Mouse (Mus musculus) embryonic facial prominence, embryonic 15.5 days (tissue): Measurements from ENCODE around the gene Slc7a1. TPM values are rescaled to one million over a fixed set of nuclear protein-coding genes. Genes with fewer than 3 reads are reported as not detected.

Source experiments
- ATAC-seq: fragments of 200-750 bp; cut with Nextera tagmentation; 2 replicates; pipeline ENCODE4 v1.8.0; 2017; ENCODE audit warnings: low read depth, moderate TSS enrichment; ENCODE audit not compliant: insufficient number of reproducible peaks, low FRiP score, low TSS enrichment
- H3K27ac ChIP-seq: fragments of 300-500 bp; sonication (generic); replicated peaks from 2 replicates; pipeline ENCODE4 v1.5.1; 2015; ENCODE audit warnings: mild to moderate bottlenecking, inconsistent platforms
- H3K27me3 ChIP-seq: fragments of 300-500 bp; sonication (generic); 2 replicates; pipeline ENCODE4 v1.6.1; 2015; ENCODE audit warnings: inconsistent platforms
- H3K36me3 ChIP-seq: fragments of 300-500 bp; sonication (generic); 2 replicates; pipeline ENCODE4 v1.6.1; 2015; ENCODE audit warnings: mild to moderate bottlenecking, inconsistent platforms
- H3K4me1 ChIP-seq: fragments of 300-500 bp; sonication (generic); 2 replicates; pipeline ENCODE4 v1.6.1; 2015; ENCODE audit warnings: inconsistent platforms
- H3K4me2 ChIP-seq: fragments of 300-500 bp; sonication (generic); replicated peaks from 2 replicates; pipeline ENCODE4 v1.6.1; 2015; ENCODE audit warnings: mild to moderate bottlenecking, inconsistent platforms
- H3K4me3 ChIP-seq: fragments of 300-500 bp; sonication (generic); replicated peaks from 2 replicates; pipeline ENCODE4 v1.5.1; 2015; ENCODE audit warnings: mild to moderate bottlenecking, inconsistent platforms
- H3K9ac ChIP-seq: fragments of 300-500 bp; sonication (generic); 2 replicates; pipeline ENCODE4 v1.6.1; 2015; ENCODE audit warnings: inconsistent platforms
- H3K9me3 ChIP-seq: fragments of 300-500 bp; sonication (generic); replicated peaks from 2 replicates; pipeline ENCODE4 v1.6.1; 2016; ENCODE audit warnings: inconsistent platforms
- WGBS: fragments of 180-500 bp; shearing (Covaris S2); methylation state at CpG from one replicate; pipeline ENCODE4 v1.1.7; 2015; 5-methylcytosine and 5-hydroxymethylcytosine counted together
- polyA plus RNA-seq: library from polyadenylated mRNA; unstranded; fragments of >200 nt; fragmentation: Nextera tagmentation; extraction: Ambion mirVana; gene quantifications from 2 replicates; pipeline ENCODE4 v1.2.1, GENCODE M21; 2015

Gene Slc7a1
- polyA plus RNA-seq, 1 experiment from 2014 or later: 19.1 TPM

DNA sequence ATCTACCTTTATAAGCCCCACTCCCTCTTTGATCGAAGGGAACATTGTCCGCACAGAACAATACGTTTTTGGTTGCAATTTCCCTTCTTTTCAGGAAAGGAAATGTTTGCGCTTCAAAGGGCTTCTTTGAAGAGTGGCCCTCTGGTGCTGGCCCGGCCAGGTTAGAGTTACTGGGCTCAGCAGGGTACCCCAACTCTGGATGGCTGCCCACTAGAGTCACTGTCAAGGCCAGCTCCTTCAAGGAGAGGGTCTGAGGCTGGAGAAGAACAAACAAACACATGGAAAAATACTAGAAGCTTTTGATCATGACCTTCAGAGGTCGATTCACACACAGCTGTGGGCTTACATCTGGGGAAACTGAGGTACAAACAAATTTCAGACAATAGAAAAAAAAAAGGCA lies 6.9 kb downstream of the Slc7a1 start:
- WGBS: 88% methylated on average over 6 of the region's 6 CpGs
- no peaks in the 10 kb centered on the region for H3K27me3 ChIP-seq
- no peak overlapping the region for H3K4me2 ChIP-seq
- no peaks in the 10 kb centered on the region for H3K9me3 ChIP-seq
- no peak overlapping the region for H3K27ac ChIP-seq
- H3K4me3 ChIP-seq: no peak overlapping the region
- no peak overlapping the region for H3K9ac ChIP-seq
- H3K4me1 ChIP-seq: peaks cover 13% of the 10 kb centered on the region
- no peak for ATAC-seq
- no peaks in the 10 kb centered on the region for H3K36me3 ChIP-seq

DNA sequence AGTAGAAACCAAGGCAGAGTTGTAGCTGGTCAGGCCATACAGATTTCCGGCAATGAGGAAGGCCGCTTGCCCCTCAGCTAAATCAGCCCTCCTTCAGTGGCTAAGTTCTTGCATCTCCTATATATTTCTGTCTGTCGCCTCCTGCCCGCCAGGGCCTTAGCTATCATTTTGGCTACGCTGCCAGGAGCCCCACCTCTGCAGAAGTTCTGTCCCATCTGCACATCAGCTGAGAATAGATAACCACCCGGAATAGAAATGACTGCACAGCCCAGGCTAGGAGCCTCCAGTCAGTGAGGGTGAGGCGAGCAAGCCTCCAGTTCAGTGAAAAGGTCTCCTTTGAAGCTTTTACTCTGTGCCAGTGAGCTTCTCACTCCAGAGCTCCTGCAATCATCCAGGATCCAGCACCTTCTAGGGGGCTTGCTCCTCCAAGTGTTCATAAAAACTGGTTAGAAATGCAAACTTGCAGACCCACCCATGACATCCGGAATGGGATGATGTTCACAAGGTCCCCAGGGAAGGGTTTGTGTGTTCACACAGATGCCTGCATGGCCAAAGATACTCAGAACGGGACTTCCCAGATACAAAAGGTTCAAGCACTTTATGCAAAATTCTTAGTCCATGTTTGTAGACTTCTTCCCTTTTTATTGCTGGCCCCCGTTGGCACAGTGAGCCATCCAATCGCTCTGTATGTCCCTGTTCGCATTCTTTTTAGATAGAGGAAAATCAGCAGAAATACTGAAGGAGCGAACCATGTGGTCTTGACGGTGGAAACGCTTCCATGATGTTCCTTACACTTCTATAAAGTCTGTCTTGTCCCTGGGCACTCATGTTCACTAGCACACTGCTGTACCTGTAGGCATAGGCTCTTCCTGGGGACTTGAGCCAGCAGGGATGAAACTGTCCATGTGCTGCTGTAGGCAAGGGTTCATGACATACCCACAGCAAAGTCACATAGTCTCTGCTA lies 10.4 kb downstream of the Slc7a1 start:
- ATAC-seq: no peak
- Histone ChIP-seq H3K27me3 (no peaks in the 10 kb centered on the region), H3K4me3 (no peak overlapping the region), H3K9me3 (no peaks in the 10 kb centered on the region), H3K27ac (no peak overlapping the region), H3K36me3 (no peaks in the 10 kb centered on the region), H3K4me1 (peaks cover 19% of the 10 kb centered on the region), H3K4me2 (no peak overlapping the region), H3K9ac (no peak overlapping the region)
- 87% methylated on average over 15 of the region's 15 CpGs for WGBS

DNA sequence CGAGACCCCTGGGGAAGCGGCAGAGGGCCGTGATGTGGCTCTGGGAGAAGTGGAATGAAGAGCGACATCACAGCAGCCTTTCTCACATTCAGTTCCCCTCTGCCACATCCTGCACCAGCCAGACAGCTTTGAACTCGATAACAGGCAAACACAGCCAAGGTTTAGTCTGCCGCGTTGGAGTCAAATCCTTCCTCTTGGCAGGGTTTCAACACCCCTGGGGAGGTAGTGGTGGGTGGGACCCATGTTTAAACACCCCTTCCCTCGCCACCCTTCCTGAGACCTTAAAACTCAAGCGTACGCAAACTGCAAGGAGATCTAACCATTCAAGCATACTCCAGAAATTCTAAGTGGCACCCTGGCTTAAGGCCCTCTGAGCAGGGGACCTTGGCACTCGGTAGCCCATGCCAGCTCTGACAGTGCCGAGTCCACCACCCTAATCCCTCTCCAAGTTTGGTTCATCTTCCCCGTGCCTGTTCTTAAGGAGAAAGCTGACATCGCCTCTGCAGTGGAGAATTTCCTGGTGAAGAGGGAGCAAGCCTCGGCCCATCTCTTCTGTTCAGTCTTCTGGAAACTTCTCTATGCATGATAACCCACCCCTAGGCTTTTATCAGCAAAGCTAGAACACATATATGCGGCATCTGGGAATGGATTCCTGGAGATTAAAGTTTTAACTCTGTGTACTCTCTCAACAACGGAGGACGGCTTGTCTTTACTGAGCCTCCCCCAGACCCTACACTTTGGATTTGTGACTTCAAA lies 11.3 kb downstream of the Slc7a1 start:
- Histone ChIP-seq H3K36me3 (no peaks in the 10 kb centered on the region), H3K9me3 (no peaks in the 10 kb centered on the region), H3K27ac (0 out of 2 replicates have a peak overlapping the region, but pooled peaks have one; percentile 8), H3K4me3 (no peak overlapping the region), H3K4me2 (no peak overlapping the region), H3K9ac (no peak overlapping the region), H3K27me3 (no peaks in the 10 kb centered on the region), H3K4me1 (peaks cover 26% of the 10 kb centered on the region)
- no peak for ATAC-seq
- 64% methylated on average over 18 of the region's 18 CpGs for WGBS

DNA sequence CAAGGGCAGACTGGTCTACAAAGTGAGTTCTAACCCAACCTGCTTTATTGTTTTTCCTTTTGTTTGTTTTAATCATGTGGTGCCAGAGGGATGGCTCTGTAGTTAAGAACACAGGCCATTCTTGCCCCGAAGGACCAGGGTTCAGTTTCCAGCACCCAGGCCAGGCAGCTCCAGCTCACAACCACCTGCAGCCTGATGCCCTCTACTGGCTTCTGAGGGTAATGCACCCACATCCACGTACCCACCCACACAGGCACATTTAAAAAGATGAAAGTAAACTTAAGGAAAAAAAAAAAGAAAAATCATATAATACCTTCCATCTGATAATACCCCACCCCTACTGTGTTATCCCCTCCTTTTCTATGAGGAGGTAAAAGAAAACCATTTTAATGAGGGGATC lies 11.9 kb downstream of the Slc7a1 start:
- H3K27me3 ChIP-seq: no peaks in the 10 kb centered on the region
- WGBS: 96% methylated on average over 2 of the region's 2 CpGs
- H3K4me3 ChIP-seq: no peak overlapping the region
- H3K27ac ChIP-seq: no peak overlapping the region
- no peak for ATAC-seq
- H3K4me1 ChIP-seq: peaks cover 26% of the 10 kb centered on the region
- H3K4me2 ChIP-seq: no peak overlapping the region
- no peak overlapping the region for H3K9ac ChIP-seq
- H3K36me3 ChIP-seq: no peaks in the 10 kb centered on the region
- H3K9me3 ChIP-seq: no peaks in the 10 kb centered on the region

DNA sequence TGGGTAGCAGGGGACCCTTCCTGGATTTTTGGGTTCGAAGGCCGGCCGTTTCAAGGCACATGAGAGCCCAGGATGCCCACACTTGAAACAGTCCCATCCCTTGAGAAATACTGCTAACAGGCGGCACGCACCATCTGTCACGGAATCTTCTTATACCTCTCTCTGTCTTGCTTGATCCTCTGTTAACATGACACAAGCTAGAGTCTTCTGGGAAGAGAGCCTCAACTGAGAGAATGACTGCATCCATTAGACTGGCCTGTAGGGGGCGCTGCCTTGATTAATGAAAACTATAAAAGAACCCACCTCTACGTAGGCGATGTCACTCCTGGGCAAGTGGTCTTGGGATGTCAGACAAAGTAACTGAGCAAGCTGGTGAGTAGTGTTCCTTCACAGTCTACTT lies 13.2 kb downstream of the Slc7a1 start:
- Histone ChIP-seq H3K9ac (no peak overlapping the region), H3K4me3 (no peak overlapping the region), H3K9me3 (no peaks in the 10 kb centered on the region), H3K36me3 (no peaks in the 10 kb centered on the region), H3K4me1 (peaks cover 26% of the 10 kb centered on the region), H3K27ac (no peak overlapping the region), H3K27me3 (no peaks in the 10 kb centered on the region), H3K4me2 (no peak overlapping the region)
- no peak for ATAC-seq
- 84% methylated on average over 9 of the region's 9 CpGs for WGBS

DNA sequence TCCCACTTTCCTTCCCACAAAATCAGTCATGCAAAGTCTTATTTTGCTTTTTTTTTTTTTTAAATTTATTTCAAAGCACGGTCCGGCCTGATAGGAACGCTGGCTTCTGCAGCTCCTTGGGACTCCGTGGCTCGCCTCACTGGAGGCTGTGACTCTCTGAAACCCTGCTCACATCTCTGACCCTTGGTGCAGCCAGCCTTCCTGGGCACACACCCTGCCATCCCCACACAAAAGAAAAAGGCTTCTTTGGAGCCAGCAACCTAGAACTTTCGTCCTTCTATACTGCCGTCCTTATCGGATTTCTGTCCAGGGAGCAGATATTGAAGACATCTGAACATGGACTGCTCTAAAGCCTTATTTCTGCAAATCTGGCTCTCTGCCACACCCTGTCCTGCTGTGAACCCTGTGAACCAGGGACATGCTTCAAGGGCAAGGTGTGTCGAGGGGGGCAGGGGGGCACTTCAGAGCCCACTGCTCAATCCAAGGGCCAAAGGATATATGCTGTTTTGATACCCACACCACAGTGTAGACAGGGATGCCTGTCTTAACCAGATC lies 15.1 kb downstream of the Slc7a1 start:
- 68% methylated on average over 9 of the region's 9 CpGs for WGBS
- H3K4me2 ChIP-seq: no peak overlapping the region
- H3K4me1 ChIP-seq: peaks cover 26% of the 10 kb centered on the region
- H3K9me3 ChIP-seq: no peaks in the 10 kb centered on the region
- H3K27me3 ChIP-seq: no peaks in the 10 kb centered on the region
- no peaks in the 10 kb centered on the region for H3K36me3 ChIP-seq
- no peak for ATAC-seq
- H3K4me3 ChIP-seq: no peak overlapping the region
- no peak overlapping the region for H3K9ac ChIP-seq
- H3K27ac ChIP-seq: no peak overlapping the region

DNA sequence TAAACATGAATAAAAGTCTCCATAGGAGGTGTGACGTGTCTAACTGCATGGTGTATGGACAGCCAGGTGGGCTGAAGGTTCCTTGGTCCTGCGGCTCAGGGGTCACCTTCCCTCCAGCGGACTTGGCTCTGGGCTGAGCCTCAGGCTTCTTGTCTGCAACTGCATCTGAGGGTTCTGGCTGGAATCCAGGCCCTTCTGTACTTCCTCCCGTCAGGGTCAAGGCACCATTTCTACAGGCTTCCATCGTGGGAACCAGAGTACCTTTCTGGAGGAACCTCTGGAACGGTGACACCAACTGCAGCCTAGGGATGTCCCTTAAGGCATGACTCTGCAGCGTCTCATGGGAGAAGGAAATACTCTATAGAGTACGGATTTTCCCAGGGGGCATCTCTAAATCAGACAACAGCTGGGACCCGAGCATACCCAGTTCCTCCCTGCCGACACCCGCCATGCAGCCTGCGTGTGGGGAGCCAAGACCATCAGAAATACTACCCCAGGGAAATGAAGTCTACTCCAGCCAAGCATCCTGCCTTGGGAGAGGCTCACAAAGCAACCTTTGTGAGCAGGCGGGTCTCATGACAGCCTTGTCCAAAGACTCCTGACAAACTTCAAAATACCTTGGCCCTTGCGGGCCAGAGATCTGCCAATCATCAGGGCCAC lies 15.7 kb downstream of the Slc7a1 start:
- Histone ChIP-seq H3K36me3 (no peaks in the 10 kb centered on the region), H3K4me3 (no peak overlapping the region), H3K27me3 (no peaks in the 10 kb centered on the region), H3K9me3 (no peaks in the 10 kb centered on the region), H3K27ac (peak overlapping the region; percentile 34), H3K4me2 (no peak overlapping the region), H3K4me1 (peaks cover 24% of the 10 kb centered on the region), H3K9ac (no peak overlapping the region)
- no peak for ATAC-seq
- 56% methylated on average over 14 of the region's 14 CpGs for WGBS

DNA sequence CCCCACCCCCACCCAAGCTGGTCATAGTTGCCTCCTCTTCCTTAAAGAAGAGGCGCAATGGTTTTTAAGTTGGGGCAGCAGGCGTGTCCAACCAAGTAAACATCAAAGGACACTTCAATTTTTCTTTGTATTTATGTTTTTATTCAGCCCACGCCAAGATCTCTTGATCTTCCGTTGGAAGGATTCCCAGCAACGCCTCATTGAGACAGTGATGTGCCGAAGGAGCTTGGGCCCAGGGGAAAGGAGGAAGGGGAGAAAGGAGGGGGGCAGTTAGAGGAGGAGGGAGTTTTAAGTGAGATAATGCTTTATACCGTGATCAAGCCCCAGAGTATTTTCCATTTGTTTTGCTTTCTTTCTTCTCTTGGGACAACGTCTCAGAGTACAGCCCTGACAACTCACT lies 18.6 kb downstream of the Slc7a1 start:
- H3K9me3 ChIP-seq: no peaks in the 10 kb centered on the region
- 0 out of 2 replicates have a peak, but pooled peaks cover 4% of the 10 kb centered on the region for H3K36me3 ChIP-seq
- H3K4me3 ChIP-seq: no peak overlapping the region
- 43% methylated on average over 8 of the region's 8 CpGs for WGBS
- H3K27me3 ChIP-seq: no peaks in the 10 kb centered on the region
- H3K4me2 ChIP-seq: no peak overlapping the region
- H3K4me1 ChIP-seq: peaks cover 22% of the 10 kb centered on the region
- no peak overlapping the region for H3K9ac ChIP-seq
- ATAC-seq: no peak
- no peak overlapping the region for H3K27ac ChIP-seq

DNA sequence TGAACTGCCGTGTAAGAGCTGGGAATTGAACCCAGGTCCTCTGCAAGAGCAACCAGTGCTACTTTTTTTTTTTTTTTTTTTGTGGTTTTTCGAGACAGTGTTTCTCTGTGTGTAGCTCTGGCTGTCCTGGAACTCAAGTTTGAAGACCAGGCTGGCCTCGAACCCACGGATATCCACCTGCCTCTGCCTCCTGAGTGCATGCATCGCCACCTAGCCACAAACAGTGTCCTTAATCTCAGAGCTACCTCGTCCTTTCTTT lies 19.5 kb downstream of the Slc7a1 start:
- H3K4me2 ChIP-seq: no peak overlapping the region
- no peak overlapping the region for H3K27ac ChIP-seq
- ATAC-seq: no peak
- 0 out of 2 replicates have a peak, but pooled peaks cover 4% of the 10 kb centered on the region for H3K36me3 ChIP-seq
- no peak overlapping the region for H3K9ac ChIP-seq
- WGBS: 92% methylated on average over 6 of the region's 6 CpGs
- H3K27me3 ChIP-seq: no peaks in the 10 kb centered on the region
- H3K4me1 ChIP-seq: peaks cover 15% of the 10 kb centered on the region
- no peaks in the 10 kb centered on the region for H3K9me3 ChIP-seq
- H3K4me3 ChIP-seq: no peak overlapping the region

DNA sequence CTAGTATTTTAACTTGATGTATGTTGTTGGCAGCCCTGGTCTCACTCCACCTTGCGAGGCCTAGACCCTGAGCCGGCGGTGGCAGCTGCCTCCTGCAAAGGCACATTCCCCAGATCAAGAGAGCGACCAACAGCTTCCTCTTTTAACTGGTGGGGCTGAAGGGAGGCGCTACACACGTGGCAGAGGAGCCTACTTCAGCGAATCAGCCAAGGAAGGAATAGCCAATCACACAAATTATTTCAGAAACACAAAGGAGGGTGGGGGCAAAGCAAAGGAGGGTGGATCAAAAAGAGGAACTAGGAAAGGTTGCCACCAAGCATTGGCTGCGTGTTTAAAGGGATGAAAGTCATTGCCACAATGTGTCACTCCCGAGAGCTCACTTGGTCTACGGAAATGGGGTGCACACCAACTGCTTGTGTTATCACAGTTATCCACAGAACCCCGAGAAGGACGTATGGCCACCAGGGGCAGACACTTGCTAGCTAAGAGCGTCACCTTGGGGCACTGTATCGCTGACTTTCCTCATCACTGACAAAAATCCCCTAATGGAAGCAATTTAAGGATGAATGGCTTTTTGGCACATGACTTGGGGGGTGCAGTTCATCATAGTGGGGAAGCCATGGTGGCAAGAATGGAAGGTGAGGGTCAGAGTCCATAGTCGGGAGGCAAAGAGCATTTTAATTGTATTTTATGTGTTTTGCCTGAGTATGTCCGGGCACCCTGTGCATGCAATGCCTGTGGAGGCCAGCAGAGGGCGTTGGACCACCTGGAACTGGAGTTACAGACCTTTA lies 20.1 kb downstream of the Slc7a1 start:
- Histone ChIP-seq H3K36me3 (0 out of 2 replicates have a peak, but pooled peaks cover 4% of the 10 kb centered on the region), H3K4me2 (no peak overlapping the region), H3K4me3 (no peak overlapping the region), H3K9ac (no peak overlapping the region), H3K27me3 (no peaks in the 10 kb centered on the region), H3K27ac (no peak overlapping the region), H3K9me3 (no peaks in the 10 kb centered on the region), H3K4me1 (peaks cover 10% of the 10 kb centered on the region)
- WGBS: 87% methylated on average over 17 of the region's 17 CpGs
- no peak for ATAC-seq
